Mouse (Mus musculus) stomach, embryonic 14.5 days (tissue): Measurements from ENCODE around the gene Mia2. TPM values are rescaled to one million over a fixed set of nuclear protein-coding genes. Genes with fewer than 3 reads are reported as not detected.

Experiments
- ATAC-seq: fragments of 200-750 bp; cut with Nextera tagmentation; 2 replicates; pipeline ENCODE4 v1.8.0; 2017; ENCODE audit warnings: low read depth, moderate TSS enrichment; ENCODE audit not compliant: insufficient number of reproducible peaks, insufficient read depth, low FRiP score
- H3K27ac ChIP-seq: fragments of 300-500 bp; sonication (generic); 2 replicates; pipeline ENCODE4 v1.5.1; 2014; ENCODE audit warnings: mild to moderate bottlenecking, low read length, moderate library complexity, mixed read lengths
- H3K27me3 ChIP-seq: fragments of 300-500 bp; sonication (generic); 2 replicates; pipeline ENCODE4 v1.6.1; 2014; ENCODE audit warnings: low read length, control low read depth, mixed read lengths; ENCODE audit not compliant: control insufficient read depth, insufficient read depth
- H3K36me3 ChIP-seq: fragments of 300-500 bp; sonication (generic); 2 replicates; pipeline ENCODE4 v1.6.1; 2014; ENCODE audit warnings: mild to moderate bottlenecking, control low read depth, low read length, moderate library complexity, mixed read lengths; ENCODE audit not compliant: control insufficient read depth, insufficient read depth
- H3K4me1 ChIP-seq: fragments of 300-500 bp; sonication (generic); 2 replicates; pipeline ENCODE4 v1.6.1; 2014; ENCODE audit warnings: low read length, control low read depth, mixed read lengths; ENCODE audit not compliant: control insufficient read depth, insufficient read depth
- H3K4me2 ChIP-seq: fragments of 300-500 bp; sonication (generic); replicated peaks from 2 replicates; pipeline ENCODE4 v1.6.1; 2014; ENCODE audit warnings: low read depth, low read length, control low read depth
- H3K4me3 ChIP-seq: fragments of 300-500 bp; sonication (generic); 2 replicates; pipeline ENCODE4 v1.5.1; 2014; ENCODE audit warnings: low read depth, low read length, control low read depth
- H3K9ac ChIP-seq: fragments of 300-500 bp; sonication (generic); replicated peaks from 2 replicates; pipeline ENCODE4 v1.6.1; 2014; ENCODE audit warnings: low read depth, mild to moderate bottlenecking, control low read depth, low read length, moderate library complexity, mixed read lengths
- H3K9me3 ChIP-seq: fragments of 300-500 bp; sonication (generic); 2 replicates; pipeline ENCODE4 v1.6.1; 2016; ENCODE audit warnings: low read depth, low read length, control low read depth; ENCODE audit not compliant: control insufficient read depth
- WGBS: fragments of 180-500 bp; shearing (Covaris S2); extraction: QIAGEN DNeasy Blood & Tissue Kit; methylation state at CpG from one replicate; pipeline ENCODE4 v1.1.7; 2014; 5-methylcytosine and 5-hydroxymethylcytosine counted together
- polyA plus RNA-seq: library from polyadenylated mRNA; unstranded; fragments of >200 nt; fragmentation: Nextera tagmentation; extraction: Ambion mirVana; gene quantifications from 2 replicates; pipeline ENCODE4 v1.2.1, GENCODE M21; 2014

Mia2 gene
- polyA plus RNA-seq, 1 experiment from 2014 or later, result 65.1 TPM

- Histone ChIP-seq H3K4me1 (no peaks in the 10 kb centered on the region), H3K9me3 (no peaks in the 10 kb centered on the region), H3K36me3 (no peaks in the 10 kb centered on the region), H3K4me3 (no peak overlapping the region), H3K4me2 (no peak overlapping the region), H3K27ac (no peak overlapping the region), H3K9ac (no peak overlapping the region), H3K27me3 (no peaks in the 10 kb centered on the region)
- 82% methylated on average over 4 of the region's 4 CpGs for WGBS
- no peak for ATAC-seq
Measured at GRCm38 (mm10) chr12:59107926-59108325, 12.3 kb downstream of the Mia2 start.

GRCm38 (mm10) chr12:59117184-59117583, 21.6 kb downstream of the Mia2 start:
- Histone ChIP-seq H3K9ac (no peak overlapping the region), H3K4me1 (no peaks in the 10 kb centered on the region), H3K9me3 (no peaks in the 10 kb centered on the region), H3K4me3 (no peak overlapping the region), H3K36me3 (no peaks in the 10 kb centered on the region), H3K4me2 (no peak overlapping the region), H3K27ac (no peak overlapping the region), H3K27me3 (no peaks in the 10 kb centered on the region)
- 73% methylated on average over 3 of the region's 3 CpGs for WGBS
- ATAC-seq, result no peak

- Histone ChIP-seq H3K4me3 (no peak overlapping the region), H3K27me3 (no peaks in the 10 kb centered on the region), H3K4me2 (no peak overlapping the region), H3K4me1 (no peaks in the 10 kb centered on the region), H3K27ac (no peak overlapping the region), H3K9ac (no peak overlapping the region), H3K36me3 (no peaks in the 10 kb centered on the region), H3K9me3 (no peaks in the 10 kb centered on the region)
- ATAC-seq, result no peak
- 78% methylated on average over 2 of the region's 2 CpGs for WGBS
Measured at GRCm38 (mm10) chr12:59125426-59125825, 29.8 kb downstream of the Mia2 start.

DNA sequence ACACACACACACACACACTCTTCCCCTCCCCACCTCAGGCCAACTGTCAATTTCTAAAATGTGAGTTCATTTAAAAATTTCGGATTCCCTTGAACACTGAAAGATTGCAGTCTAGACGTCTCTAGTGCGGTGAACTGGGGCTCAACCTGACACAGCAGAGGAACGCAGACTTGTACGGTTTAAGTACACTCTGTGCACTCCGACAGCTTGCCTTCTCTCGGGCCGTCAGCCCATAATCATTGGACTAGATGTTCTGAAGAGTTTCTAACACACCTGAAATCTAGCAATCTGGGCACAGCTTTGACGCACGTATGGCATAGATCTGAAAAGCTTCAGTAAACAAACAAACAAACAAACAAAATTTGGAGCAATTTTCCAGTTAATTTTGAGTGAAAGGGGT, 32.9 kb downstream of the Mia2 start:
- peaks cover 11% of the 10 kb centered on the region; the same call in 1 of the 2 replicates for H3K4me1 ChIP-seq
- H3K9ac ChIP-seq, result no peak overlapping the region
- ATAC-seq, result no peak
- no peaks in the 10 kb centered on the region for H3K9me3 ChIP-seq
- H3K27ac ChIP-seq, result no peak overlapping the region
- no peak overlapping the region for H3K4me2 ChIP-seq
- H3K36me3 ChIP-seq, result no peaks in the 10 kb centered on the region
- no peaks in the 10 kb centered on the region for H3K27me3 ChIP-seq
- WGBS, result 71% methylated on average over 10 of the region's 10 CpGs
- H3K4me3 ChIP-seq, result no peak overlapping the region

GRCm38 (mm10) chr12:59129038-59129437, 33.4 kb downstream of the Mia2 start:
- no peak overlapping the region for H3K9ac ChIP-seq
- H3K4me3 ChIP-seq, result no peak overlapping the region; the same call in 1 of the 2 replicates
- no peaks in the 10 kb centered on the region for H3K9me3 ChIP-seq
- H3K4me2 ChIP-seq, result peak overlapping the region; percentile 22; the same call in 1 of the 2 replicates
- H3K36me3 ChIP-seq, result no peaks in the 10 kb centered on the region
- H3K4me1 ChIP-seq, result peaks cover 11% of the 10 kb centered on the region; the same call in 1 of the 2 replicates
- H3K27me3 ChIP-seq, result no peaks in the 10 kb centered on the region
- no peak for ATAC-seq
- H3K27ac ChIP-seq, result no peak overlapping the region
- 31% methylated on average over 7 of the region's 7 CpGs for WGBS

DNA sequence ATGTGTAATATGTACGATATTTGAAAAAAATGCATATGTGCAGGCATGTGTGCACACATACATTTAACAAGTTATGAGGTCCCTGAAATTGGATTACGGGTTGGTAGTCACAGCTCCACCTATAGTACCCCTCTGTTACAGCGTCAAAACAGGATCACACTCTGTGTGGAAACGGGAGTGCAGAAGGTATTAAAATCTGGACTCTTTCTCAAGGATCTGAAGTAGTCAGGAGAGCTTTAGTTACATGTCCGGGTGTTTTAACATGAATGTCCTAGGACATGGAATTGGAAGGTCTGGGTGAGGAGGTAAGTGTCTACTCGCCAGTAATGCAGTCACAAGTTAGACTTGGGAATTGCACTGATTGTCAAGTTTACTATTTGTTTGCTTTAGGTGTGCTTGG, 34.0 kb downstream of the Mia2 start:
- Histone ChIP-seq H3K9me3 (no peaks in the 10 kb centered on the region), H3K4me2 (peak overlapping the region; percentile 50), H3K27me3 (no peaks in the 10 kb centered on the region), H3K36me3 (no peaks in the 10 kb centered on the region), H3K4me1 (peaks cover 11% of the 10 kb centered on the region; the same call in 1 of the 2 replicates), H3K4me3 (peak overlapping the region; percentile 82), H3K27ac (no peak overlapping the region), H3K9ac (no peak overlapping the region; the same call in 1 of the 2 replicates)
- WGBS, result 8% methylated on average over 6 of the region's 6 CpGs
- no peak for ATAC-seq

DNA sequence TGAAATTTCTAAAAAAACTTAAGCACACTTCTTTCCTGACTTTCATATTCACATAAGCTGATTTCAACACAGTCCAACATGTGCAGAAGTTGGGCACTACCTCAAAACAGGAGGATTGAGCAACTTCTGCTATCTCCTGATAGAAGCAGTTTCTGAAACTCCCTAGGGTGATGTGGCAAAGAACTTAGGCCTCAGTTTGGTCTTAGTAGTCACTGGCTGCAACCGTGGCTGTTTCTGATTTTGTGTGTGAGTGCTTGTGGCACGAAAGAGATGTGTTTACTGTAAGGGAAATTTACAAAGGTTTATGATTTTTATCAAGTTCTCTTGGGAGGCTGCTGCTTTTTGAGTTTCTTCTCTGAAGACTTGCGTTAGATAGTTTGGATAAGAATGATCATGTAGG, 34.6 kb downstream of the Mia2 start:
- ATAC-seq, result no peak
- Histone ChIP-seq H3K9me3 (no peaks in the 10 kb centered on the region), H3K27ac (peak overlapping the region; percentile 96; the same call in 1 of the 2 replicates), H3K4me3 (peak overlapping the region; percentile 82), H3K27me3 (no peaks in the 10 kb centered on the region), H3K4me2 (peak overlapping the region; percentile 50), H3K36me3 (no peaks in the 10 kb centered on the region), H3K9ac (peak overlapping the region; percentile 87), H3K4me1 (peaks cover 11% of the 10 kb centered on the region; the same call in 1 of the 2 replicates)
- WGBS, result 6% methylated on average over 3 of the region's 3 CpGs

- Histone ChIP-seq H3K4me1 (peaks cover 11% of the 10 kb centered on the region; the same call in 1 of the 2 replicates), H3K36me3 (no peaks in the 10 kb centered on the region), H3K9me3 (no peaks in the 10 kb centered on the region), H3K27ac (peak overlapping the region; percentile 96), H3K4me3 (peak overlapping the region; percentile 82), H3K27me3 (no peaks in the 10 kb centered on the region), H3K4me2 (peak overlapping the region; percentile 50), H3K9ac (peak overlapping the region; percentile 87)
- ATAC-seq, result peak; percentile 96
- WGBS, result under 1% methylated on average over 94 of the region's 100 CpGs
Measured at GRCm38 (mm10) chr12:59130651-59131577, 35.3 kb downstream of the Mia2 start.
